Mouse (Mus musculus) hindbrain, embryonic 14.5 days (tissue): ENCODE results near the gene Smtnl1. TPM values are rescaled to one million over a fixed set of nuclear protein-coding genes. Genes with fewer than 3 reads are reported as not detected.

Experiments used
- ATAC-seq: fragments of 200-750 bp; cut with Nextera tagmentation; 2 replicates; pipeline ENCODE4 v1.8.0; 2017; ENCODE audit warnings: moderate number of reproducible peaks, mild to moderate bottlenecking, moderate TSS enrichment, moderate library complexity; ENCODE audit not compliant: low FRiP score
- DNase-seq: peaks from one replicate; pipeline ENCODE4 v3.0.0-alpha.2; 2015; ENCODE audit warnings: low spot score
- H3K27ac ChIP-seq: fragments of 300-500 bp; sonication (generic); 2 replicates; pipeline ENCODE4 v1.5.1; 2014; ENCODE audit warnings: mild to moderate bottlenecking, moderate library complexity
- H3K27me3 ChIP-seq: fragments of 300-500 bp; sonication (generic); 2 replicates; pipeline ENCODE4 v1.6.1; 2014; ENCODE audit warnings: mild to moderate bottlenecking, low read length, mixed read lengths; ENCODE audit not compliant: control insufficient read depth, insufficient read depth
- H3K36me3 ChIP-seq: fragments of 300-500 bp; sonication (generic); replicated peaks from 2 replicates; pipeline ENCODE4 v1.6.1; 2014; ENCODE audit not compliant: control insufficient read depth, insufficient read depth
- H3K4me1 ChIP-seq: fragments of 300-500 bp; sonication (generic); replicated peaks from 2 replicates; pipeline ENCODE4 v1.6.1; 2014; ENCODE audit warnings: antibody characterized with exemption, low read length, mixed read lengths; ENCODE audit not compliant: control insufficient read depth, insufficient read depth
- H3K4me2 ChIP-seq: fragments of 300-500 bp; sonication (generic); replicated peaks from 2 replicates; pipeline ENCODE4 v1.6.1; 2014; ENCODE audit warnings: mild to moderate bottlenecking, moderate library complexity
- H3K4me3 ChIP-seq: fragments of 300-500 bp; sonication (generic); replicated peaks from 2 replicates; pipeline ENCODE4 v1.5.1; 2014; ENCODE audit warnings: mild to moderate bottlenecking, low read length
- H3K9ac ChIP-seq: fragments of 300-500 bp; sonication (generic); 2 replicates; pipeline ENCODE4 v1.6.1; 2014
- H3K9me3 ChIP-seq: fragments of 300-500 bp; sonication (generic); 2 replicates; pipeline ENCODE4 v1.6.1; 2016; ENCODE audit warnings: low read length; ENCODE audit not compliant: control insufficient read depth
- WGBS: fragments of 180-500 bp; shearing (Covaris S2); extraction: QIAGEN DNeasy Blood & Tissue Kit; methylation state at CpG from one replicate; pipeline ENCODE4 v1.1.7; 2014; 5-methylcytosine and 5-hydroxymethylcytosine counted together
- polyA plus RNA-seq: library from polyadenylated mRNA; unstranded; fragments of >200 nt; fragmentation: Nextera tagmentation; extraction: Ambion mirVana; gene quantifications from 2 replicates; pipeline ENCODE4 v1.2.1, GENCODE M21; 2014

Gene Smtnl1
- polyA plus RNA-seq, 1 experiment from 2014 or later = not detected

DNA sequence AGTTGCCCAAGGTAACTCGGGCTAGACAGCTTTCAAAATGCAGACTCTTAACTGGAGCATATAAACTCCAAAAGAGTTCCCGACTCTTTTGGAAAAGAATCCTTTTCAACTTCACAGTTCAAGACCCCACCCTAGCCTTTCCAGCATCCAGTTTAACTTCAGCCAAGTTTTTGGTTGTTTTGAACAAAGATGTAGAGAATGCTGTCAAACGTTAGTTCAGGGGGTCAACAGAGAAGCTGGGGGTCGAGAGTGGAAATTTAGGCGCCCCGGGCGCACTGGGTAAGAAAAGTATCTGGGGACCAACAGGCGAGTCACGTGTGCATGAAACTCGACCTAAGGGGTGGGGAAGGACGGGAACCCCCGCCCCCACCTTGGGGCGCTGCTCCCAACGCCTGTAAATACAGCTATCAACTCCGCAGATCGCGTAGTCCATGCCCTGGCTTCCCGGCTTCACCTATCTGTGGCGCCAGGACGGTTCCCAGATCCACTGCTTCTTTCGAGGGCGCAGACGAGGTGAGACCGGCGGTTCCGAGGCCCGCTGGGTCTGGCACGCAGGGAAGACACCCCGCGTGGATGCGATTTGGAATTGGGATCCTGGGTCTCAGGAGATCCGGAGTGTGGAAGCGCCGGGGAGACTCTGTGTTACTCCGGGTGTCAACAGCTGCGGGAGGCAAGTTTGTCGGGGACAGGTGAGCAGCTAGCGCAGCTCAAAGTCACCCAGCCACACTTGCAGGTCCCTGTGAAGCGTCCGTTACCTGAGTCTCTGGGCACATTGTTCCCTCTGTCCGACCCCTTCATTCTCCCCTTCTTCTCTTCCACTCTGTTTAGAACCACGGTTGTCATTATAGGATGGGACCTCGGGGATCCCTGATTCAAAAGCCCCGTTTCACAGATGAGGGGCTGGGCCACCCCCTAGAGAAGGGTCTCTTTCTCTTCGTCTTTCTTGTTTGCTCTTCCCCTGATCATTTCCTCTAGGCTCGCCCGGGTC, 16.8 kb upstream of the Smtnl1 start:
- ATAC-seq (peak; percentile 19; the same call in 1 of the 2 replicates), DNase-seq (no peak)
- peaks cover 8% of the 10 kb centered on the region; the same call in 1 of the 2 replicates for H3K4me1 ChIP-seq
- H3K4me3 ChIP-seq = peak overlapping the region; percentile 44
- peak overlapping the region; percentile 41 for H3K9ac ChIP-seq
- peaks cover 46% of the 10 kb centered on the region for H3K27me3 ChIP-seq
- H3K27ac ChIP-seq = no peak overlapping the region
- no peaks in the 10 kb centered on the region for H3K36me3 ChIP-seq
- H3K4me2 ChIP-seq = peak overlapping the region; percentile 93
- under 1% methylated on average over 47 of the region's 47 CpGs for WGBS
- no peaks in the 10 kb centered on the region for H3K9me3 ChIP-seq

DNA sequence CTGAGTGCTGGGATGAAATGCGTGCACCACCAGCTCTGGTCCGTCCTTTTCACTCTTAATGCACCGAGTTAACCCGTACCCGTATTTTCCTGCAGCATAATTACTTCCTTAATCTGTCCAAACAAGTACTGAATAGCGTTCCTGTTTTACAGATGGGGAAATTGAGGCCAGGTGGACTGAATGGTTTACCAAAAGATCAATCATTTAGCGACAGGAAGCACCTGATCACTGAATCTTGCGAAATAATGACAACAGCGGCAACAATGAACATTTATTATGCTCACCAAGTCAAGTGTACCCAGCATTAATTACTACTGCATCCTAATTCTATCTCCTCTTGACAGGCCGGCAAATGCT, 16.1 kb upstream of the Smtnl1 start, which contains the start of gene Slc43a1:
Gene Slc43a1 (plus strand): TSS at position 258 of the 357 bp plus-strand sequence.
- WGBS = 15% methylated on average over 10 of the region's 10 CpGs
- Histone ChIP-seq H3K36me3 (no peaks in the 10 kb centered on the region), H3K4me3 (peak within 1 kb of the TSS; percentile 44), H3K4me2 (peak within 1 kb of the TSS; percentile 93), H3K4me1 (peaks cover 8% of the 10 kb centered on the region; the same call in 1 of the 2 replicates), H3K9ac (peak within 1 kb of the TSS; percentile 41), H3K27me3 (peaks cover 46% of the 10 kb centered on the region), H3K27ac (no peak within 1 kb of the TSS), H3K9me3 (no peaks in the 10 kb centered on the region)
- DNase-seq (no peak), ATAC-seq (no peak)

DNA sequence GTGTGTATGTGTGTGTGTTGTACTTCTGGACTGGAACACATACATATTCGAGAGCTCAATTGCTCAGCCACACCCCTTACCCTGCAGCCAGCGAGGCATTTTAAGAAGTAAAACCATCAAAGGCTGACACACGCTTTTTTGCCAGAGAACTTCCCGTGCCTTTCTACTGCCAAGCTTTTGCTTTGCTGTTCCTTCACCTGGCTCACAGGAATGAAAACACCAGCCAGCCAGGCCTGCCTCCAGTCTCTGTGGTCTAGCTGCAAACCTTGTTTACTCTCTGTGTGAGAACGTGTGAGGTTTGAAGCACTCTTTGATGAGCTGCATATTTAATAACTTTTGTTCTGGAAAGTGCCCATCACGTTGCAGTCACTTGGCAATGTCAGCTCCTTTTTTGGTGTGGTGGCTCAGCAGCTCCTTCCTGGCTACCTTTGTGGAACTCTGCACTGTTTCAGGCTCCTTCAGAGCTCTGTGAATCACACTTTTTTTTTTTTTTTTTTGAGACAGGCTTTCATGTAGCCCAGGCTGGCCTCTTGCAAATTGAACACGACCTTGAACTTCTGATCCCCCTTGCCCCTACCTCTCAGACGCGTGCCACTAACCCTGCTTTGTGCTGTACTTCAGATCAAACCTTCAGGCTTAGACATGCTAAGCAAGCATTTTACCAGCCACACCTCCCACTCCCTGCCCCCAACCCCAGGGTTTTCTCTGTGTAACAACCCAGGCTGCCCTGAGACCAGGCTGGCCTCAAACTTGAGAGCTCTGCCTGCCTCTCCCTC, 15.6 kb upstream of the Smtnl1 start:
- Histone ChIP-seq H3K4me2 (no peak overlapping the region), H3K9me3 (no peaks in the 10 kb centered on the region), H3K4me3 (no peak overlapping the region), H3K4me1 (peaks cover 8% of the 10 kb centered on the region; the same call in 1 of the 2 replicates), H3K36me3 (no peaks in the 10 kb centered on the region), H3K27ac (no peak overlapping the region), H3K9ac (no peak overlapping the region), H3K27me3 (peaks cover 46% of the 10 kb centered on the region)
- DNase-seq = no peak
- WGBS = 35% methylated on average over 9 of the region's 9 CpGs
- no peak for ATAC-seq

DNA sequence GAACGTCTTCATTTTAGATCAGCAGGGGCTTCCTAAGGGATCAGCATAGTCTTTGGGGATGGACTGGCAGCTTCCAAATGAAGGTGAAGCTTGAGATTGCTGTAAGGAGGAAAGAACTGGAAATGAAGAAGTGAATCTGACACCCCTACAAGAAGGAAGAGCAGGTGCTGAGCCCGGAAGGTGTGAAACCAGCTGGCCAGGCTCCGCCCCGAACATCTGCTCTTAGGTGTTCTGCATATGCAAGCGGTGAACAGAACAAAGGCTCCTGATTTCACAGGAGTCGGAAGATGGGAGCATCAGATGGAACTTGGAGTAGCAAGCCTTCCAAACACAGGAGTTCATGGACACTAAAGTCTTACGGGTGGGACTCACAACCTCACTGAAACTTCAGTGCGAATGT, 14.7 kb upstream of the Smtnl1 start:
- Histone ChIP-seq H3K4me1 (peaks cover 8% of the 10 kb centered on the region; the same call in 1 of the 2 replicates), H3K4me3 (no peak overlapping the region), H3K9me3 (no peaks in the 10 kb centered on the region), H3K36me3 (no peaks in the 10 kb centered on the region), H3K27ac (no peak overlapping the region), H3K27me3 (peaks cover 46% of the 10 kb centered on the region), H3K4me2 (no peak overlapping the region), H3K9ac (no peak overlapping the region)
- WGBS = 74% methylated on average over 8 of the region's 8 CpGs
- DNase-seq (no peak), ATAC-seq (no peak)

DNA sequence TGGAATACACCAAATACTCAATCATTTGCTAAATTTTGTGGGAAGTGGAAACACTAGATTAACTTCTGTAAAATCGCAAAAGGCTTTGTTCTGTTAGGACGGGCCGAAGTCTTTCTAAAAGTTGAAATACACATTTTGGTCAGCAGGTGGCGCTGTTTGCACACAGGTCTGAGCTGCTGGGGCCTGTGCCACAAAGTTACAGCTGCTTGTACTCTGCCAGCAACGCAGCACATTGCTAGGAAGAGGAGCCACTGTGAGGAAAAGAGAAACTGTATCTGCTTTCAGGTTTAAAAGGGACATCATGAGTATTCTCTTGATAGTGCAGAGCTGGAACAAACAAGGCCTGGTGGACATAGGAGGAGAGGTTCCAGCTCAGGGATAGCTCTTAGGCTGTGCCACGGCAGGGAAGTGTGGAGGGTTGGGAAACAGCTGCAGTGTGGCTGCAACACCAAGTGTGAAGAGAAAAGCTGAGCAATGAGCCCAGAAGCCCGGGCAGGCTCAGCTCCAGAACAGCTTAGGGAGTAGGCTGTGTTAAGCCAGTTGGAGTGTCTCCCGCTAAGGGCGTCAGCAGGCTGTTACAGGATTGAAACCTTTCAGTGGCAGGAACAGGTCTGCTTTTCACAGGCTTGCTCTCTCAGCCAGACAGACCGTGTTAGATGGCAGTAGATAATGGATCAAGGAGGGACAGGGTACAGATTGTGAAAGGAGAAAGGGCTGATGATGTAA, 9.4 kb upstream of the Smtnl1 start:
- Histone ChIP-seq H3K27me3 (no peaks in the 10 kb centered on the region; the same call in 1 of the 2 replicates), H3K9ac (no peak overlapping the region), H3K4me3 (no peak overlapping the region), H3K36me3 (peaks cover 17% of the 10 kb centered on the region), H3K4me2 (no peak overlapping the region), H3K27ac (no peak overlapping the region), H3K4me1 (0 out of 2 replicates have a peak, but pooled peaks cover 5% of the 10 kb centered on the region), H3K9me3 (no peaks in the 10 kb centered on the region)
- 35% methylated on average over 10 of the region's 10 CpGs for WGBS
- peak; percentile 99 for DNase-seq
- peak; percentile 73 for ATAC-seq

DNA sequence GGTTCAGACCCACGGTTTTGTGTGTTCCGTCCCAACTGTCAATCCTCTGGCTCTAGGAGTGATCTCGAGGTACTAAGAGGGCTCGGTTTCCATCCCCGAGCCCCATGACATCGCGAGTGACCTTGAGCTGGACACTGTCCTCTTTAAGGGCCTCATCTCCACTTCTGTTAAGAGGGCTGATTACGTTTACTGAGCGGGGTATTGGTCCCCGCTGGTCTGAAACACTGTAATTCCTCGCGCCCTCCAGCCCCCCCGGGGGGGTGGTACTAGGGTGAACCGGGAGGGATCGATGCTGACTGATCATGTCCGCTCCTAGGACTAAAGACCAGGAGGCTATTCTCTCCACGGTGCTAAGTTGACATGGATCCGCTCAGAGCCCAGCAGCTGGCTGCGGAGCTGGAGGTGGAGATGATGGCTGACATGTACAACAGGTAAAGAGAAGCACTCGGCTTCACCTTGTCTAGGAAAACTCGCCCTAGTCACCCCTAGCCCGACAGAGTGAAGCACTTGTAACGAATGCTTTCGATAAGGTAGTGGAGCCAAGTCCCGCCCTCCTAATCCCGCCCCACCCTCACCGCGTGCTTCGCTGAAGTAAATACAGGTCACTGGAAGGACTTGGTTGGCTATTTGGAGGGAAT, 5.0 kb upstream of the Smtnl1 start:
- peak overlapping the region; percentile 76 for H3K9ac ChIP-seq
- no peaks in the 10 kb centered on the region for H3K9me3 ChIP-seq
- peak overlapping the region; percentile 67 for H3K4me3 ChIP-seq
- no peak overlapping the region for H3K27ac ChIP-seq
- H3K27me3 ChIP-seq = no peaks in the 10 kb centered on the region
- peak; percentile 15 for ATAC-seq
- WGBS = under 1% methylated on average over 29 of the region's 29 CpGs
- no peak for DNase-seq
- H3K36me3 ChIP-seq = peaks cover 17% of the 10 kb centered on the region
- peak overlapping the region; percentile 95 for H3K4me2 ChIP-seq
- H3K4me1 ChIP-seq = 0 out of 2 replicates have a peak, but pooled peaks cover 5% of the 10 kb centered on the region

DNA sequence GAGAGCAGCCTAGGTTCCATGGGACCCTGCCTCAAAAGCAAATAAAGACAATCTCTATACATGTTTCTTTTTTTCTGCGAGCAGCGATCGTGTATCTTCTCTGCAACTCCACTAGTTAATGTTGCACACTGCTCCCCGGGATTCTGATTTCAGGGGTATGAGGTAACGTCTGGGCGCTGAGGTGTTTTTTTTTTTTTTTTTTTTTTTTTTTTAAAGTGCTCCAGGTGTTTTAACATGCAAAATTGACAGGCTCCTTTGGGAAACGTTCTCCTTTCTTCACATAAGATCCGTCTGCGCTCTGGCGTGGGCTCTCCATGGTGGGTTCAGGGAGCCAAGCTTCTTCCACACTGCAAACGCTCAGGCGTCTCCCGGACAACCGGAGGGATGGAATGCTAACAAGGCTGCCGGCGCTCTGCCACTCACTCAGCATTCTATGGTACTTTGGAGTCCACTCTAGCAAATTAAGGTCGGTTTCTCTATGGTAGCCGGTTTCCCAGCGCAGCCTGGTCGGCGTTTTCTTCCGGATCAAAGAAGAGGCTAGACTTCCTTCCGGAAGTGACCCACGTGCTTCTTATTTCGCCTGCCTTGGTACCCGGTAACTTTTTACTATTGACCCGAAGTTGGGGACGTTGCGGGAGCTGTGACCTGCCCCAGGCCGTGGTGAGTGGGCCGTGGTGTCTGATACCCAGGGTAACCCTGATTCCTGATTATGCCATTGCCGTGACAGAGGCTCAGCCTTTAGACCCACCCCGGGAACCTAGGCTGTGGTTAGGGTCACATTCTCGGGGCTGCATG, 4.2 kb upstream of the Smtnl1 start, which contains the start of gene Timm10:
Gene Timm10 (plus strand): TSS at position 510 of the 795 bp plus-strand sequence.
- H3K27me3 ChIP-seq = no peaks in the 10 kb centered on the region
- under 1% methylated on average over 34 of the region's 34 CpGs for WGBS

DNA sequence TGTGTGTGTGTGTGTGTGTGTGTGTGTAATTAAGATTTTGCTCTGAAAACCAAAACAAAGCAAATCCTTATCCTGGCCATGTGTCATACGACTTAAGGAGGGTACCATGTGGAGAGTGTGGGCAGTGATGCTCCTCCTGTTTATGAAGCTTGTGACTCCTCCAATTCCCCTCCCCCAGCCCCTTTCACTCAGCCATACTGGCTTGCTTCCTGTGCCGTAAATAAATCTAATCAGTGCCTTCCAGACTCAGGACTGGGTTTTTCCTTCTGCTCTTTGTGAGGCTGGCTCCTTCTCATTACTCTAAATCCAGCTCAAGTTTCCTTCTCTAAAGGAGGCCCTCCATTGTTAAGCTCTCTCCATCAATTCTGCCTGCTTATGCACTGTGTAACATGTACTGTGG, 785 bp upstream of the Smtnl1 start:
- peaks cover 3% of the 10 kb centered on the region; the same call in 1 of the 2 replicates for H3K27me3 ChIP-seq
- ATAC-seq = no peak
- no peak overlapping the region for H3K4me2 ChIP-seq
- H3K27ac ChIP-seq = no peak overlapping the region
- 0 out of 2 replicates have a peak, but pooled peaks cover 5% of the 10 kb centered on the region for H3K4me1 ChIP-seq
- H3K9ac ChIP-seq = no peak overlapping the region
- no peak for DNase-seq
- H3K4me3 ChIP-seq = no peak overlapping the region
- 57% methylated on average over 2 of the region's 2 CpGs for WGBS
- no peaks in the 10 kb centered on the region for H3K36me3 ChIP-seq
- no peaks in the 10 kb centered on the region for H3K9me3 ChIP-seq

More for the DNA sequence above, 4.2 kb upstream of the Smtnl1 start, which contains the start of gene Timm10:
- peak within 1 kb of the TSS; percentile 76 for H3K9ac ChIP-seq
- peak within 1 kb of the TSS; percentile 61 for H3K27ac ChIP-seq
- H3K4me2 ChIP-seq = peak within 1 kb of the TSS; percentile 95
- no peaks in the 10 kb centered on the region for H3K9me3 ChIP-seq
- H3K4me3 ChIP-seq = peak within 1 kb of the TSS; percentile 67
- ATAC-seq (peak; percentile 94), DNase-seq (peak; percentile 94)
- H3K4me1 ChIP-seq = 0 out of 2 replicates have a peak, but pooled peaks cover 5% of the 10 kb centered on the region
- peaks cover 17% of the 10 kb centered on the region for H3K36me3 ChIP-seq
